Mouse (Mus musculus) kidney, postnatal 25 days (tissue): ENCODE data around the gene Olfr1216.
"Not testable (repeated sequence)": the region's sequence is repeated elsewhere in the genome, so short reads cannot be mapped to it uniquely, and the experiment has no call there.

ENCODE experiments used
- DNase-seq, 2 experiments: peaks; one replicate each; pipeline ENCODE4 v3.0.0; 2021; ENCODE audit warnings: mixed read lengths in 2 of 2

Gene Olfr1216

DNA sequence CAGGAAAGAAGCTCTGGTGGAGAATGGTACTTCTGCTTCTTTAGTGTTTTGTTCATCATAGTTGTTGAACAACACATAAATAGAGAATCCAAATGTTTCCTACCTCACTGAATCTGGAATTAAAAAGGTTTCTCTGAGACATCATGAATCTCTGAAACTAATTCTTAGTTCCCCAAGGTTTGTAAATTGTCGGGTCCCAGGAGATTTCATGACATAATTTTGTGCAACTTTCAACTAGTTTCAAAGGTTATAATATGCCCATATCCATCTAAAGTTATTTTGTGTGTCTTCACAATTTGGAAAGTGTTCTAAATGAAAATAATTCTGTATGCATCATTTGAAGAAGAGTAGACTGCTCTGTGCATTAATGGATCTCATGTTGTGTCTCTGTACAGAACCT lies at the start of gene Olfr1216:
TSS of gene Olfr1216 (minus strand) at position 101 of the 400 bp plus-strand sequence.
- no peak for DNase-seq

DNA sequence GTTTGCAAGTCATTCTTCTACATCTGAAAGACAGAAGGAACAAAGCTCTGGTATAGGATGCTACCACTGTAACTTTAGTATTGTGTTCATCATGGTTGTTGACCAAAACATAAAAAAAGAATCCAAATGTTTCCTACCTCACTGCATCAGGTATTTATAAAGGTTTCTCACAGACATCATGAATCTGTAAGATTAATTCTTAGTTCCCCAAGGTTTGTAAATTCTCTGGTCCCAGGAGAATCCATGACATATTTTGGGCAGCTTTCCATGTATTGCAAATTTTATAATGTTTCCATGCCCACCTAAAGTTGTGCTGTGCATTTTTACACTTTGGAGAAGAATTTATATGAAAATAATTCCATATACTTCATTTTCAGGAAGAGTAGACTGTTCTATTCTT lies 42.9 kb upstream of the Olfr1216 start, which contains the start of gene Olfr1218:
TSS of gene Olfr1218 (minus strand) at position 101 of the 400 bp plus-strand sequence.
- no peak for DNase-seq

DNA sequence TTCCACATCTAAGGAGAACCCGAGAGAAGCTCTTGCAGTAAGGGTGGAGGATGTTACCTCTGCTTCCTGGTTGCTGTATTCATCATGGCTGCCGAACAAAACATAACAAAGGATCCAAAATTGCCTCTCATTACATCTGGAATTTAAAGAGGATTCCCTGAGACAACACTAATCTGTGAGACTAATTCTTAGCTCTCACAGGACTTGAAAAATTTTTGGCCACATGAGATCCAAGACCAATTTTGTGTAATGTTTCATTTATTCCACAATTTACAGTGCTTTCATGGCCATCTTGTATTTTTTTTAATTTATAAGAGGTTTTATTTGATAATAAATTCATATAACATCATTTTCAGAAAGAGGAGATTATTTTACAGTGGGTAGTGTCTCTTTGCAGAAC lies 13.8 kb upstream of the Olfr1216 start, which contains the start of gene Olfr1217:
TSS of gene Olfr1217 (minus strand) at position 101 of the 400 bp plus-strand sequence.
- DNase-seq: no peak

DNA sequence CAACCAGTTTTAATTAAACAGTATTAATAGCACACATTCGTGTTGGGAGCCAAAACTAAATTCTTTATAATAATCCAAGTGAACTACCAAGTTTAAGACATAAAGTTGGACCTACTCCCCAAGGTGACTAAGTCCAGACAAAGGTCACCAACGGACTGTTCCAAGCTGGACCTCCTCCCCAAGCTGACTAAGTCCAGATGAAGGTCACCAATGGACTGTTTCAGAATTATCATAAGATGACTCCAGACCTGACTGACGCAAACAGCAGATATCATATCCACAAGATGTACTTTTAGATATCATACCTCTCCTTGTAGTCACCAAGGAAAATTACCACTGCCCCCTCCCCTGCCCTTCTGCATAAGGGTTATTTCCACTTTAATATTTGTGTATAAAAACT lies 3.3 kb upstream of the Olfr1216 start:
- not testable (repeated sequence) for DNase-seq

DNA sequence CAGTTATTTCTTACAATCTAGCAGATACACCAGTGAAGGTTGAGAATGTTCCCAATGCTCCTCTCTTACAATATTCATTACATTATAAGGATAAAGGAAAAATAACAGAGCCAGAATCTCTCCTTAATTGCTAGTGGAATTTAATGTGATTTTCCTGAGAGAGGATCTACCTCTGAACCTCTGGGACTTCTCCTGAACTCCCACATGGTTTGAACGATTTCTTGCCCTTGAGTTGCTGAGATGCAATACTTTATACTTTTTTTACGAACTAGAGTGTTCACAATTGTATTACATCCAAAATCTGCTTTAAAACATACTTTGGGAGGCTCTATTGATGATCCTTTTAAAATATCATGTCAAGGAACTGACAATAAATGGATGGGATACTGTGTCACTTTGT lies 11.3 kb downstream of the Olfr1216 start, which contains the start of gene Olfr1215:
TSS of gene Olfr1215 (minus strand) at position 101 of the 400 bp plus-strand sequence.
- no peak for DNase-seq

DNA sequence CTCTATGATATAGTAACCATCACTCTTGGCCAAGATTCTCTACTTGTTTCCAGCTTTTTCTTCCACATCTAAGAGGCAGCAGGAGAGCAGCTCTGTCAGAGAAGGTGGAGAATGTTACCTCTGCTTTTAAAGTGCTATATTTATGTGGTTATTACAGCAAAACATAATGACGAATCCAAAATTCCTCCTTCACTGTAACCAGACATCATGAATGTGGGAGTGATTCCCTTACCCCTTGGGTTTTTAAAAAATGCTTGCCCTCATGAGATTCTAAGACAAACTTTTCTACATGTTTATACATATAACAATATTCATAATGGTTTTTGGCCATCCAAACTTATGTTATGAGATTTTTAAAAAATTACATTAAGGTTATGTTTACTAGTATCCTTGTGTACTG lies 25.6 kb downstream of the Olfr1216 start, which contains the start of gene Olfr1214:
TSS of gene Olfr1214 (minus strand) at position 101 of the 400 bp plus-strand sequence.
- no peak for DNase-seq

DNA sequence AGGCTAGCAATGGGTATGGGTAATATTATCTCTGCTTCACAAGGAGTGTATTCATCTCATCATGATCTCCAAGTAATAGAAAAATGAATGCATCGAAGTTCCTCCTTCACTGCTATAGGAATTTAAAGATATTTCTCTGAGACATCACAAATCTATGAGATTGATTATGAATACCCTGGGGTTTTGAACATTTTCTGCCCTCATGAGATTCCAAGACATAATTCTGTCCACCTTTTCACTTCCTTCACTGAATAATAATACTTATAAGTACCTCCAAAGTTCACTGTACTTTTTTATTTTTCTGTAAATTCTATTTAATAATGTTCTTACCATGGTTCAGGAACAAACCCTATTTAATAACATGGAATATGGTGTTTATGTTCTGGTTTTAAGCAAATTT lies 38.0 kb downstream of the Olfr1216 start, which contains the start of gene Gm13762:
TSS of gene Gm13762 (minus strand) at position 101 of the 400 bp plus-strand sequence.
- DNase-seq: no peak
